Mouse (Mus musculus) liver, embryonic 12.5 days (tissue): ENCODE results near the gene Abhd17a. TPM values are rescaled to one million over a fixed set of nuclear protein-coding genes. Genes with fewer than 3 reads are reported as not detected.

Experiments used
- ATAC-seq: fragments of 200-750 bp; cut with Nextera tagmentation; 2 replicates; pipeline ENCODE4 v1.8.0; 2017; ENCODE audit warnings: moderate number of reproducible peaks, mild to moderate bottlenecking, moderate library complexity
- H3K27ac ChIP-seq: fragments of 300-500 bp; sonication (generic); 2 replicates; pipeline ENCODE4 v1.5.1; 2016; ENCODE audit warnings: mild to moderate bottlenecking
- H3K27me3 ChIP-seq: fragments of 300-500 bp; sonication (generic); replicated peaks from 2 replicates; pipeline ENCODE4 v1.6.1; 2016; ENCODE audit warnings: mild to moderate bottlenecking, moderate library complexity
- H3K36me3 ChIP-seq: fragments of 300-500 bp; sonication (generic); 2 replicates; pipeline ENCODE4 v1.6.1; 2016; ENCODE audit warnings: mild to moderate bottlenecking, moderate library complexity
- H3K4me1 ChIP-seq: fragments of 300-500 bp; sonication (generic); 2 replicates; pipeline ENCODE4 v1.6.1; 2016
- H3K4me2 ChIP-seq: fragments of 300-500 bp; sonication (generic); 2 replicates; pipeline ENCODE4 v1.6.1; 2016; ENCODE audit warnings: mild to moderate bottlenecking, moderate library complexity
- H3K4me3 ChIP-seq: fragments of 300-500 bp; sonication (generic); 2 replicates; pipeline ENCODE4 v1.5.1; 2016; ENCODE audit warnings: mild to moderate bottlenecking, moderate library complexity
- H3K9ac ChIP-seq: fragments of 300-500 bp; sonication (generic); 2 replicates; pipeline ENCODE4 v1.6.1; 2016; ENCODE audit warnings: mild to moderate bottlenecking, moderate library complexity
- H3K9me3 ChIP-seq: fragments of 300-500 bp; sonication (generic); replicated peaks from 2 replicates; pipeline ENCODE4 v1.6.1; 2016; ENCODE audit warnings: mild to moderate bottlenecking, moderate library complexity
- WGBS: fragments of 180-500 bp; shearing (Covaris S2); methylation state at CpG from one replicate; pipeline ENCODE4 v1.1.7; 2016; ENCODE audit not compliant: insufficient replicate concordance; 5-methylcytosine and 5-hydroxymethylcytosine counted together
- microRNA-seq: library from miRNA; unstranded; fragments of <30 nt; microRNA quantifications from one replicate; pipeline ENCODE4, GENCODE M21; 2017
- polyA plus RNA-seq: library from polyadenylated mRNA; unstranded; fragments of >200 nt; fragmentation: Nextera tagmentation; extraction: Ambion mirVana; gene quantifications from 2 replicates; pipeline ENCODE4 v1.2.1, GENCODE M21; 2016

The Abhd17a gene
- polyA plus RNA-seq, 1 experiment from 2014 or later = 86.4 TPM

GRCm38 (mm10) chr10:80535711-80536110, 54.4 kb downstream of the Abhd17a start:
- 8% methylated on average over 13 of the region's 13 CpGs for WGBS
- peaks cover 31% of the 10 kb centered on the region for H3K27me3 ChIP-seq

GRCm38 (mm10) chr10:80535071-80535470, 55.1 kb downstream of the Abhd17a start:
- Histone ChIP-seq H3K4me2 (peak overlapping the region; percentile 94), H3K4me3 (peak overlapping the region; percentile 62), H3K27me3 (peaks cover 34% of the 10 kb centered on the region), H3K27ac (peak overlapping the region; percentile 91), H3K9ac (peak overlapping the region; percentile 51), H3K4me1 (peaks cover 71% of the 10 kb centered on the region), H3K36me3 (no peaks in the 10 kb centered on the region), H3K9me3 (no peaks in the 10 kb centered on the region)
- peak; percentile 44; the same call in 1 of the 2 replicates for ATAC-seq
- 3% methylated on average over 14 of the region's 14 CpGs for WGBS

More at GRCm38 (mm10) chr10:80535711-80536110, 54.4 kb downstream of the Abhd17a start:
- ATAC-seq = no peak
- Histone ChIP-seq H3K27ac (peak overlapping the region; percentile 91), H3K9me3 (no peaks in the 10 kb centered on the region), H3K9ac (peak overlapping the region; percentile 51), H3K36me3 (peaks cover 2% of the 10 kb centered on the region; the same call in 1 of the 2 replicates), H3K4me2 (peak overlapping the region; percentile 94), H3K4me1 (peaks cover 78% of the 10 kb centered on the region), H3K4me3 (peak overlapping the region; percentile 62)

GRCm38 (mm10) chr10:80533704-80534103, 56.4 kb downstream of the Abhd17a start:
- Histone ChIP-seq H3K27ac (peak overlapping the region; percentile 91), H3K27me3 (peaks cover 46% of the 10 kb centered on the region), H3K4me3 (no peak overlapping the region), H3K9me3 (no peaks in the 10 kb centered on the region), H3K9ac (peak overlapping the region; percentile 37; the same call in 1 of the 2 replicates), H3K4me2 (peak overlapping the region; percentile 94), H3K4me1 (peaks cover 58% of the 10 kb centered on the region), H3K36me3 (no peaks in the 10 kb centered on the region)
- ATAC-seq = peak; percentile 82
- 5% methylated on average over 7 of the region's 7 CpGs for WGBS

Small RNAs within 50 kb of the gene (microRNA-seq; reads per million reads assigned to microRNA genes)
- not detected for gene Mir6912

Other genes starting within 250 kb of the Abhd17a start
- 2.4 and 2.9 TPM in 2 replicates for gene Adamtsl5, start 241.9 kb downstream of the Abhd17a start, polyA plus RNA-seq
- gene Plk5, start 233.9 kb downstream of the Abhd17a start, polyA plus RNA-seq = 0.06 and 0.10 TPM in 2 replicates
- gene Mex3d, start 202.7 kb downstream of the Abhd17a start, polyA plus RNA-seq = 2.1 TPM in 2 replicates
- gene Mbd3, start 190.8 kb downstream of the Abhd17a start, polyA plus RNA-seq = 134 and 140 TPM in 2 replicates
- 594 and 628 TPM in 2 replicates for gene Uqcr11, start 183.5 kb downstream of the Abhd17a start, polyA plus RNA-seq
- 110 and 115 TPM in 2 replicates for gene Tcf3, start 156.7 kb downstream of the Abhd17a start, polyA plus RNA-seq
- gene Onecut3, start 95.5 kb downstream of the Abhd17a start, polyA plus RNA-seq = 0.29 and 0.33 TPM in 2 replicates
- 0.02 and 0.08 TPM in 2 replicates for gene Atp8b3, start 51.2 kb downstream of the Abhd17a start, polyA plus RNA-seq
- 23.2 and 23.9 TPM in 2 replicates for gene Rexo1, start 28.8 kb downstream of the Abhd17a start, polyA plus RNA-seq
- gene Klf16, start 13.0 kb downstream of the Abhd17a start, polyA plus RNA-seq = 24.0 and 24.7 TPM in 2 replicates
- 63.3 and 65.2 TPM in 2 replicates for gene Scamp4, start 12.5 kb upstream of the Abhd17a start, polyA plus RNA-seq
- 7.0 and 7.4 TPM in 2 replicates for gene Adat3, start 12.5 kb upstream of the Abhd17a start, polyA plus RNA-seq
- gene Gm49322, start 15.7 kb upstream of the Abhd17a start, polyA plus RNA-seq = 2.6 and 3.0 TPM in 2 replicates
- gene Csnk1g2, start 32.5 kb upstream of the Abhd17a start, polyA plus RNA-seq = 106 TPM in 2 replicates
- gene Btbd2, start 66.7 kb upstream of the Abhd17a start, polyA plus RNA-seq = 26.0 and 27.3 TPM in 2 replicates
- 124 and 125 TPM in 2 replicates for gene Mknk2, start 87.8 kb upstream of the Abhd17a start, polyA plus RNA-seq
- gene Mob3a, start 111.6 kb upstream of the Abhd17a start, polyA plus RNA-seq = 43.9 and 45.3 TPM in 2 replicates
- 10.1 and 10.6 TPM in 2 replicates for gene Izumo4, start 111.8 kb upstream of the Abhd17a start, polyA plus RNA-seq
- 36.5 and 38.2 TPM in 2 replicates for gene Ap3d1, start 151.9 kb upstream of the Abhd17a start, polyA plus RNA-seq
- gene Dot1l, start 164.9 kb upstream of the Abhd17a start, polyA plus RNA-seq = 15.7 TPM in 2 replicates
- gene Sf3a2, start 207.9 kb upstream of the Abhd17a start, polyA plus RNA-seq = 53.5 and 54.1 TPM in 2 replicates
- 134 and 137 TPM in 2 replicates for gene Plekhj1, start 208.3 kb upstream of the Abhd17a start, polyA plus RNA-seq
- gene Amh, start 214.9 kb upstream of the Abhd17a start, polyA plus RNA-seq = 0.07 TPM in 1 of 2 replicates, not detected in the other
- gene Jsrp1, start 223.2 kb upstream of the Abhd17a start, polyA plus RNA-seq = 0.18 and 0.46 TPM in 2 replicates
- 1,528 and 1,635 TPM in 2 replicates for gene Oaz1, start 236.3 kb upstream of the Abhd17a start, polyA plus RNA-seq